Mouse (Mus musculus): ENCODE measurements around the gene Thegl. TPM values are rescaled to one million over a fixed set of nuclear protein-coding genes. Genes with fewer than 3 reads are reported as not detected.

The Thegl gene
- polyA plus RNA-seq, 1 experiment from 2014 or later = 6.3 TPM

GRCm38 (mm10) chr5:77075951-77076350 is 60.1 kb downstream of the Thegl start:
- Histone ChIP-seq H3K27ac (ENCODE audit: low read depth, low read length) (no peak overlapping the region), H3K9me3 (ENCODE audit: control insufficient read depth) (no peaks in the 10 kb centered on the region), H3K4me1 (replicated peaks; ENCODE audit: control insufficient read depth, insufficient read depth, low read length) (no peaks in the 10 kb centered on the region), H3K4me3 (ENCODE audit: low read depth, low read length) (no peak overlapping the region), H3K27me3 (replicated peaks; ENCODE audit: control insufficient read depth, insufficient read depth, low read length) (no peaks in the 10 kb centered on the region), H3K9ac (ENCODE audit: low read depth, low read length) (no peak overlapping the region), H3K36me3 (ENCODE audit: control insufficient read depth, insufficient read depth) (no peaks in the 10 kb centered on the region), H3K4me2 (replicated peaks; ENCODE audit: low read depth) (no peak overlapping the region)
- WGBS = 82% methylated on average over 4 of the region's 4 CpGs
- ATAC-seq = no peak
- TF ChIP-seq CTCF (IDR thresholded peaks at IDR 0.05; ENCODE audit: low read depth) = no peak

DNA sequence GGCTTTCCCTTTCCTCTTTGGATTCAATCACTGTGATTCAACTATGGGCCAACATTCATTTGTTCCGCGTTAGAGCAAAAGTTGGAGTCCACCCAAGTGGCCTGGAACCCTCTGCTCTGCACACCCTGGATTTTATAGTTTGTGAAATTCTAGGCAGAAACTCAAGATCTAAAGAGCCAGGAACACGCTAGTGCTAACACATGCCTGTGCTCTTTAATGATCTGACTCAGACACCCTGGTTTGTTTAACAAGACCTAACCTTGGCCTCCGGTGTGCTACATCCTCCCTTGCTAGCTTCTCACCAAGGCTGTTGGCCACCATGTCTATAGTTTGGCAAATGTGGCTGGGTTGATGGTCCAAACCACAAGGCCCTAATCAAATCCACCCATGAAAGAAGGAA is 64.9 kb downstream of the Thegl start:
- 76% methylated on average over 4 of the region's 4 CpGs for WGBS
- Histone ChIP-seq H3K36me3 (ENCODE audit: control insufficient read depth, insufficient read depth) (no peaks in the 10 kb centered on the region), H3K9ac (ENCODE audit: low read depth, low read length) (no peak overlapping the region), H3K4me3 (ENCODE audit: low read depth, low read length) (no peak overlapping the region), H3K27me3 (replicated peaks; ENCODE audit: control insufficient read depth, insufficient read depth, low read length) (no peaks in the 10 kb centered on the region), H3K9me3 (ENCODE audit: control insufficient read depth) (no peaks in the 10 kb centered on the region), H3K27ac (ENCODE audit: low read depth, low read length) (no peak overlapping the region), H3K4me1 (replicated peaks; ENCODE audit: control insufficient read depth, insufficient read depth, low read length) (no peaks in the 10 kb centered on the region), H3K4me2 (replicated peaks; ENCODE audit: low read depth) (no peak overlapping the region)
- ATAC-seq = no peak
- no peak for TF ChIP-seq CTCF (IDR thresholded peaks at IDR 0.05; ENCODE audit: low read depth)

- WGBS = 80% methylated on average over 7 of the region's 7 CpGs
- no peak overlapping the region for H3K27ac ChIP-seq (ENCODE audit: low read depth, low read length)
- no peak overlapping the region for H3K9ac ChIP-seq (ENCODE audit: low read depth, low read length)
- H3K27me3 ChIP-seq (replicated peaks; ENCODE audit: control insufficient read depth, insufficient read depth, low read length) = no peaks in the 10 kb centered on the region
- no peak overlapping the region for H3K4me3 ChIP-seq (ENCODE audit: low read depth, low read length)
- no peaks in the 10 kb centered on the region for H3K4me1 ChIP-seq (replicated peaks; ENCODE audit: control insufficient read depth, insufficient read depth, low read length)
- no peak overlapping the region for H3K4me2 ChIP-seq (replicated peaks; ENCODE audit: low read depth)
- TF ChIP-seq CTCF (IDR thresholded peaks at IDR 0.05; ENCODE audit: low read depth) = no peak
- ATAC-seq = no peak
- H3K36me3 ChIP-seq (ENCODE audit: control insufficient read depth, insufficient read depth) = no peaks in the 10 kb centered on the region; the same call in 1 of the 2 replicates
- H3K9me3 ChIP-seq (ENCODE audit: control insufficient read depth) = no peaks in the 10 kb centered on the region
These were observed 66.9 kb downstream of the Thegl start for GRCm38 (mm10) chr5:77082735-77083134.

- no peaks in the 10 kb centered on the region for H3K9me3 ChIP-seq (ENCODE audit: control insufficient read depth)
- no peak for TF ChIP-seq CTCF (IDR thresholded peaks at IDR 0.05; ENCODE audit: low read depth)
- no peak overlapping the region for H3K27ac ChIP-seq (ENCODE audit: low read depth, low read length)
- no peaks in the 10 kb centered on the region; the same call in none of the 2 replicates for H3K36me3 ChIP-seq (ENCODE audit: control insufficient read depth, insufficient read depth)
- H3K9ac ChIP-seq (ENCODE audit: low read depth, low read length) = no peak overlapping the region
- 91% methylated on average over 4 of the region's 4 CpGs for WGBS
- ATAC-seq = no peak
- H3K4me3 ChIP-seq (ENCODE audit: low read depth, low read length) = no peak overlapping the region
- H3K27me3 ChIP-seq (replicated peaks; ENCODE audit: control insufficient read depth, insufficient read depth, low read length) = no peaks in the 10 kb centered on the region
- H3K4me2 ChIP-seq (replicated peaks; ENCODE audit: low read depth) = no peak overlapping the region
- no peaks in the 10 kb centered on the region for H3K4me1 ChIP-seq (replicated peaks; ENCODE audit: control insufficient read depth, insufficient read depth, low read length)
These were observed 68.6 kb downstream of the Thegl start for GRCm38 (mm10) chr5:77084418-77084817.

- no peak for TF ChIP-seq CTCF (IDR thresholded peaks at IDR 0.05; ENCODE audit: low read depth)
- H3K9me3 ChIP-seq (ENCODE audit: control insufficient read depth) = no peaks in the 10 kb centered on the region
- no peak overlapping the region for H3K4me3 ChIP-seq (ENCODE audit: low read depth, low read length)
- H3K4me1 ChIP-seq (replicated peaks; ENCODE audit: control insufficient read depth, insufficient read depth, low read length) = no peaks in the 10 kb centered on the region
- H3K4me2 ChIP-seq (replicated peaks; ENCODE audit: low read depth) = no peak overlapping the region
- H3K27me3 ChIP-seq (replicated peaks; ENCODE audit: control insufficient read depth, insufficient read depth, low read length) = no peaks in the 10 kb centered on the region
- ATAC-seq = no peak; the same call in 1 of the 2 replicates
- H3K36me3 ChIP-seq (ENCODE audit: control insufficient read depth, insufficient read depth) = no peaks in the 10 kb centered on the region; the same call in none of the 2 replicates
- no peak overlapping the region for H3K9ac ChIP-seq (ENCODE audit: low read depth, low read length)
- H3K27ac ChIP-seq (ENCODE audit: low read depth, low read length) = no peak overlapping the region
- 64% methylated on average over 10 of the region's 10 CpGs for WGBS
These were observed 70.1 kb downstream of the Thegl start for GRCm38 (mm10) chr5:77085753-77086450.

DNA sequence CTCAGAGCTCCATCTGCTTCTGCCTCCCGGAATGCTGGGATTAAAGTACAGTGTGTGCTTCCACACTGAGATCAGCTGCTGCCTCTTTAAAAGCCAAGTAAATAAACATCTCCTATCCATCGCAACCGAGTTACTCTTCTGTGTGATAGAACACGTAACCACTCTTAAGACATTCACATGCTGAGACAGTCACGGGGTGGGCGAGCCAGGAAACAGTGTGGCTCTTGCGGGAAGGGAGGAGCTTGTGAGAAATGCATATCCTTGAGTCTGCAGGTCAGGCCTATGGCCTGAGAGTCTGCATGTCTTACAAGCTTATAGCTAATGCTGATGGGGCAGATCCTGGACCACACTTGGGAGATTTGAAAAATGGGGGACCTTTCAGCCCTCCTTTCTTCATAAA is 70.7 kb downstream of the Thegl start:
- H3K4me3 ChIP-seq (ENCODE audit: low read depth, low read length) = no peak overlapping the region
- WGBS = 80% methylated on average over 7 of the region's 7 CpGs
- no peaks in the 10 kb centered on the region for H3K9me3 ChIP-seq (ENCODE audit: control insufficient read depth)
- no peak overlapping the region for H3K9ac ChIP-seq (ENCODE audit: low read depth, low read length)
- no peak overlapping the region for H3K4me2 ChIP-seq (replicated peaks; ENCODE audit: low read depth)
- ATAC-seq = no peak
- no peak overlapping the region for H3K27ac ChIP-seq (ENCODE audit: low read depth, low read length)
- H3K4me1 ChIP-seq (replicated peaks; ENCODE audit: control insufficient read depth, insufficient read depth, low read length) = no peaks in the 10 kb centered on the region
- H3K36me3 ChIP-seq (ENCODE audit: control insufficient read depth, insufficient read depth) = no peaks in the 10 kb centered on the region; the same call in none of the 2 replicates
- no peak for TF ChIP-seq CTCF (IDR thresholded peaks at IDR 0.05; ENCODE audit: low read depth)
- H3K27me3 ChIP-seq (replicated peaks; ENCODE audit: control insufficient read depth, insufficient read depth, low read length) = no peaks in the 10 kb centered on the region

Data from intestine, postnatal 0 days (tissue).